Mouse (Mus musculus) heart, embryonic 13.5 days (tissue): ENCODE data around the gene Ddx20. TPM values are rescaled to one million over a fixed set of nuclear protein-coding genes. Genes with fewer than 3 reads are reported as not detected.
A peak's percentile ranks its signal among the peaks of the same experiment; 100 is the strongest.
"Not testable (repeated sequence)": the region's sequence is repeated elsewhere in the genome, so short reads cannot be mapped to it uniquely, and the experiment has no call there.

Experiments used
- ATAC-seq: fragments of 200-750 bp; cut with Nextera tagmentation; 2 replicates; pipeline ENCODE4 v1.8.0; 2017; ENCODE audit warnings: moderate TSS enrichment; ENCODE audit not compliant: insufficient number of reproducible peaks, low FRiP score, low TSS enrichment; ENCODE audit errors: extremely low read depth
- H3K27ac ChIP-seq: fragments of 300-500 bp; sonication (generic); replicated peaks from 2 replicates; pipeline ENCODE4 v1.5.1; 2015; ENCODE audit warnings: moderate library complexity, mild to moderate bottlenecking, inconsistent platforms
- H3K27me3 ChIP-seq: fragments of 300-500 bp; sonication (generic); replicated peaks from 2 replicates; pipeline ENCODE4 v1.6.1; 2015; ENCODE audit warnings: mild to moderate bottlenecking, inconsistent platforms
- H3K36me3 ChIP-seq: fragments of 300-500 bp; sonication (generic); 2 replicates; pipeline ENCODE4 v1.6.1; 2015; ENCODE audit warnings: mild to moderate bottlenecking, inconsistent platforms
- H3K4me1 ChIP-seq: fragments of 300-500 bp; sonication (generic); 2 replicates; pipeline ENCODE4 v1.6.1; 2015; ENCODE audit warnings: inconsistent platforms
- H3K4me2 ChIP-seq: fragments of 300-500 bp; sonication (generic); 2 replicates; pipeline ENCODE4 v1.6.1; 2015; ENCODE audit warnings: inconsistent platforms, mild to moderate bottlenecking, moderate library complexity
- H3K4me3 ChIP-seq: fragments of 300-500 bp; sonication (generic); 2 replicates; pipeline ENCODE4 v1.5.1; 2015; ENCODE audit warnings: moderate library complexity, mild to moderate bottlenecking, inconsistent platforms
- H3K9ac ChIP-seq: fragments of 300-500 bp; sonication (generic); 2 replicates; pipeline ENCODE4 v1.6.1; 2015; ENCODE audit warnings: inconsistent platforms, mild to moderate bottlenecking, moderate library complexity
- H3K9me3 ChIP-seq: fragments of 300-500 bp; sonication (generic); 2 replicates; pipeline ENCODE4 v1.6.1; 2016; ENCODE audit warnings: inconsistent platforms
- WGBS: fragments of 180-500 bp; shearing (Covaris S2); methylation state at CpG from one replicate; pipeline ENCODE4 v1.1.7; 2015; ENCODE audit warnings: mixed read lengths; 5-methylcytosine and 5-hydroxymethylcytosine counted together
- polyA plus RNA-seq: library from polyadenylated mRNA; unstranded; fragments of >200 nt; fragmentation: Nextera tagmentation; extraction: Ambion mirVana; gene quantifications from 2 replicates; pipeline ENCODE4 v1.2.1, GENCODE M21; 2015

Gene Ddx20
- polyA plus RNA-seq, 1 experiment from 2014 or later = 18.1 TPM

GRCm38 (mm10) chr3:105705061-105705549, 17.7 kb upstream of the Ddx20 start:
- Histone ChIP-seq H3K4me1 (peaks cover 74% of the 10 kb centered on the region), H3K27ac (peak overlapping the region; percentile 78), H3K9ac (peak overlapping the region; percentile 87), H3K36me3 (no peaks in the 10 kb centered on the region), H3K9me3 (no peaks in the 10 kb centered on the region), H3K4me3 (peak overlapping the region; percentile 62), H3K27me3 (peaks cover 11% of the 10 kb centered on the region; the same call in 1 of the 2 replicates), H3K4me2 (peak overlapping the region; percentile 97)
- 0% methylated on average over 28 of the region's 28 CpGs for WGBS
- peak; percentile 33; the same call in 1 of the 2 replicates for ATAC-seq

- peaks cover 79% of the 10 kb centered on the region for H3K4me1 ChIP-seq
- H3K9ac ChIP-seq = peak within 1 kb of the TSS; percentile 87
- peak; percentile 84 for ATAC-seq
- no peaks in the 10 kb centered on the region for H3K36me3 ChIP-seq
- H3K9me3 ChIP-seq = no peaks in the 10 kb centered on the region
- peak within 1 kb of the TSS; percentile 62 for H3K4me3 ChIP-seq
- peak within 1 kb of the TSS; percentile 78 for H3K27ac ChIP-seq
- H3K27me3 ChIP-seq = peaks cover 11% of the 10 kb centered on the region; the same call in 1 of the 2 replicates
- 5% methylated on average over 38 of the region's 43 CpGs for WGBS
- H3K4me2 ChIP-seq = peak within 1 kb of the TSS; percentile 97
Observed at GRCm38 (mm10) chr3:105704031-105705008, 16.9 kb upstream of the Ddx20 start, which contains the start of gene Inka2. Inka2 (plus strand) TSS chr3:105704599.

- Histone ChIP-seq H3K4me1 (peaks cover 85% of the 10 kb centered on the region), H3K27me3 (peaks cover 9% of the 10 kb centered on the region; the same call in 1 of the 2 replicates), H3K27ac (peak overlapping the region; percentile 78; the same call in 1 of the 2 replicates), H3K4me3 (no peak overlapping the region), H3K36me3 (no peaks in the 10 kb centered on the region), H3K9ac (no peak overlapping the region), H3K9me3 (no peaks in the 10 kb centered on the region), H3K4me2 (peak overlapping the region; percentile 97)
- ATAC-seq = no peak
- 65% methylated on average over 6 of the region's 6 CpGs for WGBS
Observed at GRCm38 (mm10) chr3:105703571-105703970, 16.2 kb upstream of the Ddx20 start.

DNA sequence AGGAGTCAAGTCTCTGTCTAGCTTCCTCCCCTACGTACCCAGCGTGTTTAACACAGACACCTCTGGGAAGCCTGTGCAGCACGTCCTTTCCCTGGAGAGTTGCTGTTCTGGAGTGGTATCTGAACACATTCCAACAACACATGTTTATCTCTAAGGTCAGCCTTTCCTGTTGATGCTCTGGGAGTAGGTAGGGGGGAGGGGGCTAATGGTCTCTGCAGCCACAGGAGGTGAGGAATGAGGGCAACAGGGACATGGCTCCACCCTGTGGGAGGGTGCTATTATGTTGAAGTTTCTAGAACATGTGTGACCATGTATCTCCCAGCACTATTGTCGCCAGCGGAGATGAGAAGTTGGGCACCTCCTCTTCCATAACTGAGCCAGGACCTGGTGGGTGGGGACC, 14.0 kb upstream of the Ddx20 start:
- Histone ChIP-seq H3K9ac (peak overlapping the region; percentile 56; the same call in 1 of the 2 replicates), H3K4me3 (no peak overlapping the region)
- ATAC-seq = no peak

DNA sequence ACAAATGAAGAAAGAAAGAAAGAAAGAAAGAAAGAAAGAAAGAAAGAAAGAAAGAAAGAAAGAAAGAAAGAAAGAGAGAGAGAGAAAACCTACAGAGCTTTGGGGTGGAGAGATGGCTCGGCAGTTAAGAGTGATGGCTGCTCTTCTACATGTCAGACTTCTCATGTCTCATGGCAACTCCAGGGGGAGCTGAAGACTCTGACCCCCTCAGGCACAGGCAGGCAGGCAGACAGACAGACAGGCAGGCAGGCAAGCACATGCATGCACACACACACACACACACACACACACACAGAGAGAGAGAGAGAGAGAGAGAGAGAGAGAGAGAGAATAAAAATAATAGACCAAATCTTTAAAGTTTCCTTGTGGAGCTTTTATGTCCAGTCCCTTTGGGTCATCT, 13.4 kb upstream of the Ddx20 start:
- Histone ChIP-seq H3K4me1 (peaks cover 80% of the 10 kb centered on the region), H3K4me2 (peak overlapping the region; percentile 51), H3K9ac (peak overlapping the region; percentile 56; the same call in 1 of the 2 replicates), H3K27ac (peak overlapping the region; percentile 69)
- not testable (repeated sequence) for H3K27me3 ChIP-seq, H3K4me3 ChIP-seq, H3K9me3 ChIP-seq, ATAC-seq, H3K36me3 ChIP-seq
- 31% methylated on average over 1 of the region's 1 CpGs for WGBS

More for the DNA sequence above, 14.0 kb upstream of the Ddx20 start:
- Histone ChIP-seq H3K36me3 (no peaks in the 10 kb centered on the region), H3K27me3 (peaks cover 15% of the 10 kb centered on the region), H3K9me3 (no peaks in the 10 kb centered on the region), H3K4me2 (peak overlapping the region; percentile 51), H3K4me1 (peaks cover 80% of the 10 kb centered on the region), H3K27ac (peak overlapping the region; percentile 69)
- 15% methylated on average over 5 of the region's 5 CpGs for WGBS

- H3K27ac ChIP-seq = peak overlapping the region; percentile 80
- ATAC-seq = peak; percentile 27; the same call in 1 of the 2 replicates
- H3K36me3 ChIP-seq = no peaks in the 10 kb centered on the region
- 42% methylated on average over 3 of the region's 3 CpGs for WGBS
- no peaks in the 10 kb centered on the region for H3K9me3 ChIP-seq
- no peak overlapping the region for H3K9ac ChIP-seq
- peaks cover 10% of the 10 kb centered on the region; the same call in 1 of the 2 replicates for H3K27me3 ChIP-seq
- no peak overlapping the region for H3K4me3 ChIP-seq
- no peak overlapping the region for H3K4me2 ChIP-seq
- H3K4me1 ChIP-seq = peaks cover 84% of the 10 kb centered on the region
Observed at GRCm38 (mm10) chr3:105699241-105699933, 12.0 kb upstream of the Ddx20 start.

GRCm38 (mm10) chr3:105698311-105698710, 10.9 kb upstream of the Ddx20 start:
- peak overlapping the region; percentile 80; the same call in 1 of the 2 replicates for H3K27ac ChIP-seq
- H3K4me2 ChIP-seq = no peak overlapping the region
- no peaks in the 10 kb centered on the region for H3K36me3 ChIP-seq
- 42% methylated on average over 1 of the region's 1 CpGs for WGBS
- no peak overlapping the region for H3K9ac ChIP-seq
- peaks cover 9% of the 10 kb centered on the region; the same call in 1 of the 2 replicates for H3K27me3 ChIP-seq
- H3K9me3 ChIP-seq = no peaks in the 10 kb centered on the region
- H3K4me1 ChIP-seq = peaks cover 85% of the 10 kb centered on the region
- ATAC-seq = no peak
- H3K4me3 ChIP-seq = no peak overlapping the region

- WGBS = 73% methylated on average over 5 of the region's 5 CpGs
- H3K27me3 ChIP-seq = peaks cover 13% of the 10 kb centered on the region; the same call in 1 of the 2 replicates
- H3K9me3 ChIP-seq = no peaks in the 10 kb centered on the region
- H3K27ac ChIP-seq = no peak overlapping the region
- no peak overlapping the region for H3K9ac ChIP-seq
- H3K4me2 ChIP-seq = no peak overlapping the region
- no peak for ATAC-seq
- H3K4me3 ChIP-seq = no peak overlapping the region
- no peaks in the 10 kb centered on the region for H3K36me3 ChIP-seq
- H3K4me1 ChIP-seq = peaks cover 79% of the 10 kb centered on the region
Observed at GRCm38 (mm10) chr3:105697148-105697441, 9.7 kb upstream of the Ddx20 start.

- H3K36me3 ChIP-seq = no peaks in the 10 kb centered on the region
- peak overlapping the region; percentile 94 for H3K27ac ChIP-seq
- peak overlapping the region; percentile 60 for H3K4me2 ChIP-seq
- H3K4me3 ChIP-seq = peak overlapping the region; percentile 35
- no peaks in the 10 kb centered on the region for H3K9me3 ChIP-seq
- peaks cover 15% of the 10 kb centered on the region; the same call in 1 of the 2 replicates for H3K27me3 ChIP-seq
- H3K9ac ChIP-seq = peak overlapping the region; percentile 70
- peaks cover 74% of the 10 kb centered on the region for H3K4me1 ChIP-seq
- WGBS = 58% methylated on average over 17 of the region's 17 CpGs
- ATAC-seq = no peak
Observed at GRCm38 (mm10) chr3:105696387-105697147, 9.2 kb upstream of the Ddx20 start.

DNA sequence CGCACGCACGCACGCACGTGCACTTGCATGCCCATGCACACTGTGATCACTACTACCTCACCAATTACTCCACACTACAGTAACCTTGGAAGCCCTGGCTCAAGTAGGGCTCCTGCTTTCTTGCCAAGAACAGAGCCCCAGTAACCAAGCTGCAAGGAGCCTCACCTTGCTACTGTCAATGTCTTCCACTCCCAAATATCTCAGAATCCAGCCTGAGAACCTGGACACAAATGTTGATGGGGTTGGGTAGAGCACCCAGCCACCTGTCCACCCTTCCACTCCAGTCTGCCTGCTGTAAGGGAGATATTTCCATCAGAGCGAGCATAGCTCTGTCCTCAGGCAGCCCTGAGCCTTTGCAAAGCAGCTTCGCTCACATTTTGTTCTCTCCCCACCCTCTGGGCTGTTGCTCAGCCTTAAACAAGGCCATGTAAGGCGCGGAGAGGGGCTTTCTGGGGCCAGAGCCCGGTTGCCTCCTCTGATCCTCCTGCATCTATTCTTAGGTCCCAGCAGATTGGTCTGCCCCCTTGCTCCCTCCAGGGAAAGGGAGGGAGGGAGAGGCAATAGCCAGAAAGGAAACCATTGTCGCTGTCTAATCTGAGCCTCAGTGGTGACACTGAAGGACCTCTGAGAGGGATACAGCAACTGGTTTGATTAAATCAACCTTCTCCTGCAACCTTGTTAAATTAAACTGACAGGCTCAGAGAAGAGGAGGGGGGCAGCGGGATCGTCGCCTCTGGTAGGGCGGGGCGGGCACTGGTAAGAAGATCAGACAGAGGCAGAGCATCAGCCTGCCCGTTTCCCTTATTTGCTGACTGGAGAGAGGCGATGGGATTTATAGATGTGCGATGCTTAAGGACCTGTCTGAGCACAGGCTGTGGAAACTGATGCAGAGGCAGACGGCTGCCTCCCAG, 8.4 kb upstream of the Ddx20 start:
- Histone ChIP-seq H3K9ac (peak overlapping the region; percentile 70), H3K4me3 (peak overlapping the region; percentile 35), H3K36me3 (no peaks in the 10 kb centered on the region), H3K4me1 (peaks cover 65% of the 10 kb centered on the region), H3K27me3 (peaks cover 15% of the 10 kb centered on the region; the same call in 1 of the 2 replicates), H3K27ac (peak overlapping the region; percentile 94), H3K9me3 (no peaks in the 10 kb centered on the region), H3K4me2 (peak overlapping the region; percentile 60)
- WGBS = 23% methylated on average over 20 of the region's 20 CpGs
- ATAC-seq = peak; percentile 67; the same call in 1 of the 2 replicates
